Mouse (Mus musculus) heart, postnatal 25 days (tissue): ENCODE results near the gene Olfr1189. TPM values are rescaled to one million over a fixed set of nuclear protein-coding genes. Genes with fewer than 3 reads are reported as not detected.
"Not testable (repeated sequence)": the region's sequence is repeated elsewhere in the genome, so short reads cannot be mapped to it uniquely, and the experiment has no call there.

Experiments used
- DNase-seq: peaks from one replicate; pipeline ENCODE4 v3.0.0; 2022; ENCODE audit warnings: low spot score
- intact Hi-C: fragments of 180-260 bp; cut with DNase I; formaldehyde crosslinking; loops from one replicate; pipeline ENCODE4 v1.15.1; 2025
- total RNA-seq, 2 experiments: library from RNA; stranded (reverse); gene quantifications; 2 replicates each; pipeline ENCODE4 v1.2.3; 2021

Gene Olfr1189
- not detected for total RNA-seq

DNA sequence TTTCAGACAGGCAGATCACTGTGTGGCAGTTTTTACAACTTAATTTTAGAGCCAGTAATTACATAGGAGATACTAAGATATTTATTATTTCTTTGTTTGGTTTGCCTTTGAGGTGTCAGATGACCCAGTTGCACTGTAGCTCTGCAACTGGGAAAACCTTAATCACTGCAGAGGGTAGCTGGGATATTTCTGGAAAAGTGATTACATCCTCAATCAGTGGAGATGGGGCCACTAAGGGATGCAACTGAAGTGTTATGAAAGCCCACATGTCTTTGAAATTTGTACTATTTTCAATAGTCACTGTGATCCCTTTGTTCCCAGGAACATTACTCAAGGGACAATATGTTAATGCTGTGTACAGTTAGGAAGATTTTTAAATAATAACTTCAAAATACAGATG is at the start of gene Olfr1189:
TSS of gene Olfr1189 (plus strand) at position 301 of the 400 bp plus-strand sequence.
- no peak for DNase-seq
- intact Hi-C loops = no loop called here

DNA sequence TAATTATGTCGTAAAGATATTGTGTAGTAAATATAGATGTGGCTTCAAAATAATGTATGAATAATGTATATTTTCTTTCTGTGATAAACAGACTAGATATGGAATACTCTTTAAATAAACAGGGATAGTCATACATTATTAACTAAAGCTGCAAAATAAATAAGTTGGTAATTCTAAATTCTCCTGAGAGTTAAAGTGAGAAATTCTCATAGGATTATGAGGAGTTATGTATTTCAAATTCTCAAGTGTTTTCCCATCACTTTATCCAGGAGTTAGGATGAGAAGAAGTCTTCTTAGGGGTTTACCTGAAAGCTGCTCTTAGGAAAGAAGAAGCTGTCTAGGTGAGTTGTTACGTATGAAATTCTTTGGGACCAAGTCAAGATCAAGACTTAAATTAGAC is 29.6 kb upstream of the Olfr1189 start, which contains the start of gene Olfr1188:
TSS of gene Olfr1188 (plus strand) at position 301 of the 400 bp plus-strand sequence.
- DNase-seq = no peak
- intact Hi-C loops = no loop called here

DNA sequence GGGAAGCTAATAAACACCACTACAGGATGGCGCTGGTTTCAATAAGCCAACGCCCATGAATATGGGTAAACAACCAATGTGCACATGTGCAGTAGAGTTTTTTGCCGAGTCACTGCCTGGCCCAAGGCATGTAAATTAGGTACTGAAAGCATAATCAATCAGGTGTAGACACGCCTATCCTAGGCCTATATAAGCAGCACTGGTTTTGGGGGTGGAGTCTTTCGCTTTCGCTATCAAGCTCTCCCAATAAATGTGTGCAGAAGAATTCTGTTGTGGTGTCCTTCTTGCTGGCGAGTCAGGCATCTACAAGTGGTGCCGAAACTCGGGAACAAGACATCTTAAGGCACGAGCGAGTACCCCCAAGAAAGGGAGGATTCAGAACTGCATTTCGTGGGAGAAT is 13.6 kb upstream of the Olfr1189 start:
- DNase-seq, intact Hi-C loops: not testable (repeated sequence)

DNA sequence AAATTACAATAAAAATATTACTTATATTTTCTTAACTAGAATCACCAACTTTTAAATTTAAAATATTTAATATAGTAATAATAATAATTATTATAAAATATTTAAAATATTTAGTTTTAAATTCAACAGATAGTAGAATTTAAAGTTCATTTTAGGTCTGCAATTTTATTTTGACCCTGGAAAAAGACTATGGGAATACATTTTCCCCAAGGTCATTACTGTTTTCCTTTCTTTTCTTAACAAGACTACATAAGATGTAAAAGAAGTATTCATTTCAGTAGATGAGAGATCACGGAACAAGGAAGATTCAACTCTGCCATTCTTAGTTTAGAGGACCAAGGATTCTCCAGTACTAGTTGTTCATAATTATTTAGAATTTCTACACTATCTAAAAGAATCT is 54.0 kb downstream of the Olfr1189 start, which contains the start of gene Olfr1191-ps1:
TSS of gene Olfr1191-ps1 (plus strand) at position 301 of the 400 bp plus-strand sequence.
- intact Hi-C loops, DNase-seq: not testable (repeated sequence)

Other genes with a start within 250 kb of the Olfr1189 start
- gene Olfr1176, start 249.7 kb upstream of the Olfr1189 start, total RNA-seq = not detected
- gene Olfr1177-ps, start 240.0 kb upstream of the Olfr1189 start, total RNA-seq = not detected
- not detected for gene Olfr1178, start 199.4 kb upstream of the Olfr1189 start, total RNA-seq
- gene Olfr1179, start 180.0 kb upstream of the Olfr1189 start, total RNA-seq = not detected
- not detected for gene Olfr1180, start 167.3 kb upstream of the Olfr1189 start, total RNA-seq
- gene Olfr1181, start 160.3 kb upstream of the Olfr1189 start, total RNA-seq = not detected
- not detected for gene Gm13757, start 137.3 kb upstream of the Olfr1189 start, total RNA-seq
- gene Olfr1183, start 131.6 kb upstream of the Olfr1189 start, total RNA-seq = not detected
- gene Olfr1184, start 102.9 kb upstream of the Olfr1189 start, total RNA-seq = not detected
- gene Olfr1185-ps1, start 93.1 kb upstream of the Olfr1189 start, total RNA-seq = not detected
- not detected for gene Olfr1186, start 67.9 kb upstream of the Olfr1189 start, total RNA-seq
- gene Olfr1188, start 29.5 kb upstream of the Olfr1189 start, total RNA-seq = not detected
- not detected for gene Olfr1191-ps1, start 54.1 kb downstream of the Olfr1189 start, total RNA-seq
- not detected for gene Olfr1192-ps1, start 62.1 kb downstream of the Olfr1189 start, total RNA-seq
- not detected for gene Olfr1193, start 89.2 kb downstream of the Olfr1189 start, total RNA-seq
- not detected for gene Olfr1195, start 102.7 kb downstream of the Olfr1189 start, total RNA-seq
- gene Olfr1196, start 118.1 kb downstream of the Olfr1189 start, total RNA-seq = not detected
- not detected for gene Olfr1197, start 145.9 kb downstream of the Olfr1189 start, total RNA-seq
- not detected for gene Olfr1198, start 164.9 kb downstream of the Olfr1189 start, total RNA-seq
- not detected for gene Olfr1199, start 174.0 kb downstream of the Olfr1189 start, total RNA-seq
- not detected for gene Olfr1200, start 184.0 kb downstream of the Olfr1189 start, total RNA-seq
- gene Olfr1201, start 206.6 kb downstream of the Olfr1189 start, total RNA-seq = not detected
- not detected for gene Olfr1202, start 228.0 kb downstream of the Olfr1189 start, total RNA-seq
- not detected for gene Olfr1205, start 243.3 kb downstream of the Olfr1189 start, total RNA-seq